Mouse (Mus musculus) intestine, postnatal 0 days (tissue): ENCODE measurements around the gene Efr3b. TPM values are rescaled to one million over a fixed set of nuclear protein-coding genes. Genes with fewer than 3 reads are reported as not detected.

ENCODE experiments used
- ATAC-seq: fragments of 200-750 bp; cut with Nextera tagmentation; 2 replicates; pipeline ENCODE4 v1.8.0; 2017; ENCODE audit warnings: mild to moderate bottlenecking, moderate TSS enrichment, moderate library complexity
- H3K27ac ChIP-seq: fragments of 300-500 bp; sonication (generic); 2 replicates; pipeline ENCODE4 v1.5.1; 2014; ENCODE audit warnings: mild to moderate bottlenecking, low read depth, low read length, moderate library complexity
- H3K27me3 ChIP-seq: fragments of 300-500 bp; sonication (generic); replicated peaks from 2 replicates; pipeline ENCODE4 v1.6.1; 2014; ENCODE audit warnings: low read length, mixed read lengths; ENCODE audit not compliant: control insufficient read depth, insufficient read depth
- H3K36me3 ChIP-seq: fragments of 300-500 bp; sonication (generic); 2 replicates; pipeline ENCODE4 v1.6.1; 2014; ENCODE audit warnings: mild to moderate bottlenecking, moderate library complexity; ENCODE audit not compliant: control insufficient read depth, insufficient read depth
- H3K4me1 ChIP-seq: fragments of 300-500 bp; sonication (generic); replicated peaks from 2 replicates; pipeline ENCODE4 v1.6.1; 2014; ENCODE audit warnings: antibody characterized with exemption, low read length, mixed read lengths; ENCODE audit not compliant: control insufficient read depth, insufficient read depth
- H3K4me2 ChIP-seq: fragments of 300-500 bp; sonication (generic); replicated peaks from 2 replicates; pipeline ENCODE4 v1.6.1; 2014; ENCODE audit warnings: low read depth, mild to moderate bottlenecking, moderate library complexity
- H3K4me3 ChIP-seq: fragments of 300-500 bp; sonication (generic); 2 replicates; pipeline ENCODE4 v1.5.1; 2014; ENCODE audit warnings: low read depth, low read length
- H3K9ac ChIP-seq: fragments of 300-500 bp; sonication (generic); 2 replicates; pipeline ENCODE4 v1.6.1; 2014; ENCODE audit warnings: mild to moderate bottlenecking, low read depth, low read length
- H3K9me3 ChIP-seq: fragments of 300-500 bp; sonication (generic); 2 replicates; pipeline ENCODE4 v1.6.1; 2016; ENCODE audit warnings: mixed run types; ENCODE audit not compliant: control insufficient read depth
- CTCF ChIP-seq: sonication (generic); IDR thresholded peaks from 2 replicates; pipeline ENCODE4 v1.5.1; 2016; ENCODE audit warnings: low read depth, mild to moderate bottlenecking, control low read depth, antibody characterized with exemption, moderate library complexity
- WGBS: fragments of 180-500 bp; shearing (Covaris S2); extraction: QIAGEN DNeasy Blood & Tissue Kit; methylation state at CpG from one replicate; pipeline ENCODE4 v1.1.7; 2014; 5-methylcytosine and 5-hydroxymethylcytosine counted together
- polyA plus RNA-seq: library from polyadenylated mRNA; unstranded; fragments of >200 nt; fragmentation: Nextera tagmentation; extraction: Ambion mirVana; gene quantifications from 2 replicates; pipeline ENCODE4 v1.2.1, GENCODE M21; 2015

Gene Efr3b
- polyA plus RNA-seq, 1 experiment from 2014 or later, result 3.2 TPM

GRCm38 (mm10) chr12:3917668-3918341 is 120.9 kb downstream of the Efr3b start:
- H3K4me3 ChIP-seq, result no peak overlapping the region
- no peak overlapping the region for H3K9ac ChIP-seq
- H3K9me3 ChIP-seq, result no peaks in the 10 kb centered on the region
- H3K27me3 ChIP-seq, result no peaks in the 10 kb centered on the region
- no peaks in the 10 kb centered on the region for H3K4me1 ChIP-seq
- H3K27ac ChIP-seq, result no peak overlapping the region
- peaks cover 4% of the 10 kb centered on the region; the same call in 1 of the 2 replicates for H3K36me3 ChIP-seq
- ATAC-seq, result no peak
- 32% methylated on average over 14 of the region's 14 CpGs for WGBS
- no peak overlapping the region for H3K4me2 ChIP-seq
- no peak for TF ChIP-seq CTCF

GRCm38 (mm10) chr12:3915852-3916251 is 122.9 kb downstream of the Efr3b start:
- Histone ChIP-seq H3K4me1 (no peaks in the 10 kb centered on the region), H3K27ac (no peak overlapping the region), H3K4me3 (no peak overlapping the region), H3K9ac (no peak overlapping the region), H3K36me3 (peaks cover 17% of the 10 kb centered on the region; the same call in 1 of the 2 replicates), H3K9me3 (no peaks in the 10 kb centered on the region), H3K4me2 (no peak overlapping the region), H3K27me3 (no peaks in the 10 kb centered on the region)
- no peak for ATAC-seq
- no peak for TF ChIP-seq CTCF
- WGBS, result 78% methylated on average over 3 of the region's 3 CpGs

Other genes starting within 250 kb of the Efr3b start
- 33.9 and 42.2 TPM in 2 replicates for gene Dnmt3a, start 232.9 kb downstream of the Efr3b start, polyA plus RNA-seq
- 1.0 and 1.3 TPM in 2 replicates for gene Pomc, start 84.0 kb downstream of the Efr3b start, polyA plus RNA-seq
- 1.3 and 1.5 TPM in 2 replicates for gene Dnajc27, start 43.7 kb upstream of the Efr3b start, polyA plus RNA-seq
- gene Adcy3, start 94.2 kb upstream of the Efr3b start, polyA plus RNA-seq, result 7.5 and 8.1 TPM in 2 replicates
- gene Ptrhd1, start 195.1 kb upstream of the Efr3b start, polyA plus RNA-seq, result 4.7 and 4.9 TPM in 2 replicates
- gene Cenpo, start 195.4 kb upstream of the Efr3b start, polyA plus RNA-seq, result 5.2 and 5.4 TPM in 2 replicates